Mouse (Mus musculus): Measurements from ENCODE around the gene Sorcs1. TPM values are rescaled to one million over a fixed set of nuclear protein-coding genes. Genes with fewer than 3 reads are reported as not detected.
A peak's percentile ranks its signal among the peaks of the same experiment; 100 is the strongest.

The Sorcs1 gene
- polyA plus RNA-seq, 1 experiment from 2014 or later, result 4.7 TPM

GRCm38 (mm10) chr19:50366446-50366845 lies 312.0 kb downstream of the Sorcs1 start:
- no peak overlapping the region for H3K9ac ChIP-seq (ENCODE audit: low read depth, low read length)
- no peaks in the 10 kb centered on the region for H3K9me3 ChIP-seq (ENCODE audit: control insufficient read depth, low read length)
- ATAC-seq (ENCODE audit: low FRiP score), result no peak
- H3K36me3 ChIP-seq (ENCODE audit: control insufficient read depth, insufficient read depth, low read length), result no peaks in the 10 kb centered on the region
- H3K4me3 ChIP-seq (ENCODE audit: low read depth, low read length), result no peak overlapping the region
- H3K4me1 ChIP-seq (replicated peaks; ENCODE audit: control insufficient read depth, insufficient read depth, low read length), result no peaks in the 10 kb centered on the region
- H3K4me2 ChIP-seq (replicated peaks; ENCODE audit: low read depth, low read length), result no peak overlapping the region
- H3K27me3 ChIP-seq (ENCODE audit: control insufficient read depth, insufficient read depth, low read length), result no peaks in the 10 kb centered on the region
- H3K27ac ChIP-seq (ENCODE audit: low read depth, low read length), result no peak overlapping the region
- DNase-seq (ENCODE audit: low spot score), result no peak
- WGBS, result 68% methylated on average over 3 of the region's 3 CpGs

GRCm38 (mm10) chr19:50362655-50363500 lies 315.6 kb downstream of the Sorcs1 start:
- H3K4me3 ChIP-seq (ENCODE audit: low read depth, low read length), result no peak overlapping the region
- no peak overlapping the region for H3K9ac ChIP-seq (ENCODE audit: low read depth, low read length)
- H3K27me3 ChIP-seq (ENCODE audit: control insufficient read depth, insufficient read depth, low read length), result no peaks in the 10 kb centered on the region
- H3K9me3 ChIP-seq (ENCODE audit: control insufficient read depth, low read length), result no peaks in the 10 kb centered on the region
- peak; percentile 80 for ATAC-seq (ENCODE audit: low FRiP score)
- H3K4me1 ChIP-seq (replicated peaks; ENCODE audit: control insufficient read depth, insufficient read depth, low read length), result no peaks in the 10 kb centered on the region
- peak; percentile 46 for DNase-seq (ENCODE audit: low spot score)
- 22% methylated on average over 9 of the region's 9 CpGs for WGBS
- no peak overlapping the region for H3K4me2 ChIP-seq (replicated peaks; ENCODE audit: low read depth, low read length)
- no peak overlapping the region for H3K27ac ChIP-seq (ENCODE audit: low read depth, low read length)
- no peaks in the 10 kb centered on the region for H3K36me3 ChIP-seq (ENCODE audit: control insufficient read depth, insufficient read depth, low read length)

GRCm38 (mm10) chr19:50358561-50358960 lies 319.9 kb downstream of the Sorcs1 start:
- no peaks in the 10 kb centered on the region for H3K27me3 ChIP-seq (ENCODE audit: control insufficient read depth, insufficient read depth, low read length)
- 42% methylated on average over 2 of the region's 2 CpGs for WGBS
- H3K36me3 ChIP-seq (ENCODE audit: control insufficient read depth, insufficient read depth, low read length), result no peaks in the 10 kb centered on the region
- H3K4me1 ChIP-seq (replicated peaks; ENCODE audit: control insufficient read depth, insufficient read depth, low read length), result no peaks in the 10 kb centered on the region
- no peak overlapping the region for H3K4me2 ChIP-seq (replicated peaks; ENCODE audit: low read depth, low read length)
- ATAC-seq (ENCODE audit: low FRiP score), result no peak
- no peak for DNase-seq (ENCODE audit: low spot score)
- no peak overlapping the region for H3K4me3 ChIP-seq (ENCODE audit: low read depth, low read length)
- H3K9me3 ChIP-seq (ENCODE audit: control insufficient read depth, low read length), result no peaks in the 10 kb centered on the region
- no peak overlapping the region for H3K9ac ChIP-seq (ENCODE audit: low read depth, low read length)
- no peak overlapping the region for H3K27ac ChIP-seq (ENCODE audit: low read depth, low read length)

GRCm38 (mm10) chr19:50339211-50339610 lies 339.2 kb downstream of the Sorcs1 start:
- Histone ChIP-seq H3K4me2 (replicated peaks; ENCODE audit: low read depth, low read length) (no peak overlapping the region), H3K27ac (ENCODE audit: low read depth, low read length) (no peak overlapping the region), H3K27me3 (ENCODE audit: control insufficient read depth, insufficient read depth, low read length) (no peaks in the 10 kb centered on the region), H3K4me1 (replicated peaks; ENCODE audit: control insufficient read depth, insufficient read depth, low read length) (no peaks in the 10 kb centered on the region), H3K9ac (ENCODE audit: low read depth, low read length) (no peak overlapping the region), H3K36me3 (ENCODE audit: control insufficient read depth, insufficient read depth, low read length) (no peaks in the 10 kb centered on the region), H3K4me3 (ENCODE audit: low read depth, low read length) (no peak overlapping the region), H3K9me3 (ENCODE audit: control insufficient read depth, low read length) (no peaks in the 10 kb centered on the region)
- ATAC-seq (ENCODE audit: low FRiP score) (no peak), DNase-seq (ENCODE audit: low spot score) (no peak)
- WGBS, result 84% methylated on average over 8 of the region's 8 CpGs

- no peaks in the 10 kb centered on the region for H3K27me3 ChIP-seq (ENCODE audit: control insufficient read depth, insufficient read depth, low read length)
- DNase-seq (ENCODE audit: low spot score) (no peak), ATAC-seq (ENCODE audit: low FRiP score) (no peak)
- WGBS, result 87% methylated on average over 3 of the region's 3 CpGs
- no peak overlapping the region for H3K27ac ChIP-seq (ENCODE audit: low read depth, low read length)
- no peaks in the 10 kb centered on the region for H3K4me1 ChIP-seq (replicated peaks; ENCODE audit: control insufficient read depth, insufficient read depth, low read length)
- H3K9ac ChIP-seq (ENCODE audit: low read depth, low read length), result no peak overlapping the region
- H3K4me3 ChIP-seq (ENCODE audit: low read depth, low read length), result no peak overlapping the region
- no peaks in the 10 kb centered on the region for H3K9me3 ChIP-seq (ENCODE audit: control insufficient read depth, low read length)
- H3K4me2 ChIP-seq (replicated peaks; ENCODE audit: low read depth, low read length), result no peak overlapping the region
- no peaks in the 10 kb centered on the region for H3K36me3 ChIP-seq (ENCODE audit: control insufficient read depth, insufficient read depth, low read length)
Measured at GRCm38 (mm10) chr19:50336751-50337150, 341.7 kb downstream of the Sorcs1 start.

- Histone ChIP-seq H3K9ac (ENCODE audit: low read depth, low read length) (no peak overlapping the region), H3K27ac (ENCODE audit: low read depth, low read length) (no peak overlapping the region), H3K4me1 (replicated peaks; ENCODE audit: control insufficient read depth, insufficient read depth, low read length) (no peaks in the 10 kb centered on the region), H3K36me3 (ENCODE audit: control insufficient read depth, insufficient read depth, low read length) (no peaks in the 10 kb centered on the region), H3K9me3 (ENCODE audit: control insufficient read depth, low read length) (no peaks in the 10 kb centered on the region), H3K4me3 (ENCODE audit: low read depth, low read length) (no peak overlapping the region), H3K27me3 (ENCODE audit: control insufficient read depth, insufficient read depth, low read length) (no peaks in the 10 kb centered on the region), H3K4me2 (replicated peaks; ENCODE audit: low read depth, low read length) (no peak overlapping the region)
- no peak for ATAC-seq (ENCODE audit: low FRiP score)
- DNase-seq (ENCODE audit: low spot score), result no peak
- 80% methylated on average over 3 of the region's 3 CpGs for WGBS
Measured at GRCm38 (mm10) chr19:50331136-50331535, 347.3 kb downstream of the Sorcs1 start.

GRCm38 (mm10) chr19:50327804-50328203 lies 350.6 kb downstream of the Sorcs1 start:
- ATAC-seq (ENCODE audit: low FRiP score) (no peak), DNase-seq (ENCODE audit: low spot score) (no peak)
- Histone ChIP-seq H3K27ac (ENCODE audit: low read depth, low read length) (no peak overlapping the region), H3K4me1 (replicated peaks; ENCODE audit: control insufficient read depth, insufficient read depth, low read length) (no peaks in the 10 kb centered on the region), H3K27me3 (ENCODE audit: control insufficient read depth, insufficient read depth, low read length) (no peaks in the 10 kb centered on the region), H3K4me3 (ENCODE audit: low read depth, low read length) (no peak overlapping the region), H3K36me3 (ENCODE audit: control insufficient read depth, insufficient read depth, low read length) (no peaks in the 10 kb centered on the region), H3K4me2 (replicated peaks; ENCODE audit: low read depth, low read length) (no peak overlapping the region), H3K9me3 (ENCODE audit: control insufficient read depth, low read length) (no peaks in the 10 kb centered on the region), H3K9ac (ENCODE audit: low read depth, low read length) (no peak overlapping the region)
- WGBS, result 88% methylated on average over 8 of the region's 8 CpGs

- 93% methylated on average over 3 of the region's 3 CpGs for WGBS
- ATAC-seq (ENCODE audit: low FRiP score) (no peak), DNase-seq (ENCODE audit: low spot score) (no peak)
- H3K27ac ChIP-seq (ENCODE audit: low read depth, low read length), result no peak overlapping the region
- H3K27me3 ChIP-seq (ENCODE audit: control insufficient read depth, insufficient read depth, low read length), result no peaks in the 10 kb centered on the region
- no peak overlapping the region for H3K4me3 ChIP-seq (ENCODE audit: low read depth, low read length)
- H3K9ac ChIP-seq (ENCODE audit: low read depth, low read length), result no peak overlapping the region
- no peaks in the 10 kb centered on the region for H3K36me3 ChIP-seq (ENCODE audit: control insufficient read depth, insufficient read depth, low read length)
- no peaks in the 10 kb centered on the region for H3K9me3 ChIP-seq (ENCODE audit: control insufficient read depth, low read length)
- H3K4me1 ChIP-seq (replicated peaks; ENCODE audit: control insufficient read depth, insufficient read depth, low read length), result no peaks in the 10 kb centered on the region
- no peak overlapping the region for H3K4me2 ChIP-seq (replicated peaks; ENCODE audit: low read depth, low read length)
Measured at GRCm38 (mm10) chr19:50326151-50326550, 352.3 kb downstream of the Sorcs1 start.

- H3K4me3 ChIP-seq (ENCODE audit: low read depth, low read length), result no peak overlapping the region
- no peaks in the 10 kb centered on the region for H3K36me3 ChIP-seq (ENCODE audit: control insufficient read depth, insufficient read depth, low read length)
- ATAC-seq (ENCODE audit: low FRiP score), result no peak
- H3K27ac ChIP-seq (ENCODE audit: low read depth, low read length), result no peak overlapping the region
- H3K9me3 ChIP-seq (ENCODE audit: control insufficient read depth, low read length), result no peaks in the 10 kb centered on the region
- H3K27me3 ChIP-seq (ENCODE audit: control insufficient read depth, insufficient read depth, low read length), result no peaks in the 10 kb centered on the region
- H3K9ac ChIP-seq (ENCODE audit: low read depth, low read length), result no peak overlapping the region
- no peaks in the 10 kb centered on the region for H3K4me1 ChIP-seq (replicated peaks; ENCODE audit: control insufficient read depth, insufficient read depth, low read length)
- DNase-seq (ENCODE audit: low spot score), result no peak
- WGBS, result 94% methylated on average over 10 of the region's 10 CpGs
- no peak overlapping the region for H3K4me2 ChIP-seq (replicated peaks; ENCODE audit: low read depth, low read length)
Measured at GRCm38 (mm10) chr19:50325686-50326085, 352.8 kb downstream of the Sorcs1 start.

Data from hindbrain, embryonic 11.5 days (tissue).